Mouse (Mus musculus): ENCODE measurements around the gene Ehbp1. TPM values are rescaled to one million over a fixed set of nuclear protein-coding genes. Genes with fewer than 3 reads are reported as not detected.
A peak's percentile ranks its signal among the peaks of the same experiment; 100 is the strongest.

Gene Ehbp1
- polyA plus RNA-seq, 1 experiment from 2014 or later, result 12.2 TPM

GRCm38 (mm10) chr11:22269643-22270042 is 72.4 kb downstream of the Ehbp1 start:
- 57% methylated on average over 4 of the region's 4 CpGs for WGBS
- Histone ChIP-seq H3K27me3 (replicated peaks; ENCODE audit: control insufficient read depth, insufficient read depth, low read length) (no peaks in the 10 kb centered on the region), H3K4me1 (replicated peaks; ENCODE audit: control insufficient read depth, insufficient read depth, low read length) (no peaks in the 10 kb centered on the region), H3K27ac (ENCODE audit: low read depth) (no peak overlapping the region), H3K36me3 (ENCODE audit: control insufficient read depth, insufficient read depth, low read length) (no peaks in the 10 kb centered on the region), H3K9me3 (ENCODE audit: control insufficient read depth, low read length) (no peaks in the 10 kb centered on the region), H3K4me3 (ENCODE audit: low read depth, low read length) (no peak overlapping the region), H3K9ac (ENCODE audit: low read length) (no peak overlapping the region), H3K4me2 (ENCODE audit: low read length) (no peak overlapping the region)
- no peak for DNase-seq (ENCODE audit: low spot score)
- ATAC-seq (replicated peaks; ENCODE audit: low FRiP score, low TSS enrichment, low read depth), result no peak

- 78% methylated on average over 3 of the region's 3 CpGs for WGBS
- 0 out of 2 replicates have a peak, but pooled peaks have one; percentile 47 for ATAC-seq (replicated peaks; ENCODE audit: low FRiP score, low TSS enrichment, low read depth)
- Histone ChIP-seq H3K36me3 (ENCODE audit: control insufficient read depth, insufficient read depth, low read length) (no peaks in the 10 kb centered on the region), H3K4me3 (ENCODE audit: low read depth, low read length) (no peak overlapping the region), H3K27me3 (replicated peaks; ENCODE audit: control insufficient read depth, insufficient read depth, low read length) (no peaks in the 10 kb centered on the region), H3K27ac (ENCODE audit: low read depth) (no peak overlapping the region), H3K9ac (ENCODE audit: low read length) (no peak overlapping the region), H3K4me1 (replicated peaks; ENCODE audit: control insufficient read depth, insufficient read depth, low read length) (no peaks in the 10 kb centered on the region), H3K4me2 (ENCODE audit: low read length) (no peak overlapping the region), H3K9me3 (ENCODE audit: control insufficient read depth, low read length) (no peaks in the 10 kb centered on the region)
- no peak for DNase-seq (ENCODE audit: low spot score)
These were observed 72.9 kb downstream of the Ehbp1 start for GRCm38 (mm10) chr11:22269173-22269572.

- no peaks in the 10 kb centered on the region for H3K9me3 ChIP-seq (ENCODE audit: control insufficient read depth, low read length)
- H3K4me3 ChIP-seq (ENCODE audit: low read depth, low read length), result no peak overlapping the region
- no peak overlapping the region for H3K4me2 ChIP-seq (ENCODE audit: low read length)
- H3K27me3 ChIP-seq (replicated peaks; ENCODE audit: control insufficient read depth, insufficient read depth, low read length), result no peaks in the 10 kb centered on the region
- no peaks in the 10 kb centered on the region for H3K36me3 ChIP-seq (ENCODE audit: control insufficient read depth, insufficient read depth, low read length)
- H3K4me1 ChIP-seq (replicated peaks; ENCODE audit: control insufficient read depth, insufficient read depth, low read length), result no peaks in the 10 kb centered on the region
- H3K9ac ChIP-seq (ENCODE audit: low read length), result no peak overlapping the region
- no peak overlapping the region for H3K27ac ChIP-seq (ENCODE audit: low read depth)
- ATAC-seq (replicated peaks; ENCODE audit: low FRiP score, low TSS enrichment, low read depth) (no peak), DNase-seq (ENCODE audit: low spot score) (no peak)
These were observed 75.1 kb downstream of the Ehbp1 start for GRCm38 (mm10) chr11:22267014-22267413.

- H3K4me3 ChIP-seq (ENCODE audit: low read depth, low read length), result no peak overlapping the region
These were observed 86.7 kb downstream of the Ehbp1 start for GRCm38 (mm10) chr11:22255418-22255817.

GRCm38 (mm10) chr11:22249363-22249762 is 92.7 kb downstream of the Ehbp1 start:
- 75% methylated on average over 2 of the region's 2 CpGs for WGBS
- no peak for ATAC-seq (replicated peaks; ENCODE audit: low FRiP score, low TSS enrichment, low read depth)
- H3K9me3 ChIP-seq (ENCODE audit: control insufficient read depth, low read length), result no peaks in the 10 kb centered on the region
- H3K27me3 ChIP-seq (replicated peaks; ENCODE audit: control insufficient read depth, insufficient read depth, low read length), result no peaks in the 10 kb centered on the region
- no peaks in the 10 kb centered on the region for H3K4me1 ChIP-seq (replicated peaks; ENCODE audit: control insufficient read depth, insufficient read depth, low read length)
- no peak overlapping the region for H3K9ac ChIP-seq (ENCODE audit: low read length)
- no peak overlapping the region for H3K4me3 ChIP-seq (ENCODE audit: low read depth, low read length)
- H3K36me3 ChIP-seq (ENCODE audit: control insufficient read depth, insufficient read depth, low read length), result 0 out of 2 replicates have a peak, but pooled peaks cover 3% of the 10 kb centered on the region
- no peak overlapping the region for H3K27ac ChIP-seq (ENCODE audit: low read depth)
- DNase-seq (ENCODE audit: low spot score), result no peak
- no peak overlapping the region for H3K4me2 ChIP-seq (ENCODE audit: low read length)

More at GRCm38 (mm10) chr11:22255418-22255817, 86.7 kb downstream of the Ehbp1 start:
- Histone ChIP-seq H3K4me2 (ENCODE audit: low read length) (no peak overlapping the region), H3K27ac (ENCODE audit: low read depth) (no peak overlapping the region), H3K27me3 (replicated peaks; ENCODE audit: control insufficient read depth, insufficient read depth, low read length) (no peaks in the 10 kb centered on the region), H3K9ac (ENCODE audit: low read length) (no peak overlapping the region), H3K4me1 (replicated peaks; ENCODE audit: control insufficient read depth, insufficient read depth, low read length) (no peaks in the 10 kb centered on the region), H3K36me3 (ENCODE audit: control insufficient read depth, insufficient read depth, low read length) (no peaks in the 10 kb centered on the region), H3K9me3 (ENCODE audit: control insufficient read depth, low read length) (no peaks in the 10 kb centered on the region)
- WGBS, result 79% methylated on average over 1 of the region's 1 CpGs
- ATAC-seq (replicated peaks; ENCODE audit: low FRiP score, low TSS enrichment, low read depth), result no peak
- no peak for DNase-seq (ENCODE audit: low spot score)

- no peak for ATAC-seq (replicated peaks; ENCODE audit: low FRiP score, low TSS enrichment, low read depth)
- 75% methylated on average over 4 of the region's 4 CpGs for WGBS
These were observed 94.4 kb downstream of the Ehbp1 start for GRCm38 (mm10) chr11:22247736-22248135.

GRCm38 (mm10) chr11:22247069-22247468 is 95.0 kb downstream of the Ehbp1 start:
- Histone ChIP-seq H3K36me3 (ENCODE audit: control insufficient read depth, insufficient read depth, low read length) (0 out of 2 replicates have a peak, but pooled peaks cover 3% of the 10 kb centered on the region), H3K4me3 (ENCODE audit: low read depth, low read length) (no peak overlapping the region), H3K9ac (ENCODE audit: low read length) (no peak overlapping the region), H3K9me3 (ENCODE audit: control insufficient read depth, low read length) (no peaks in the 10 kb centered on the region), H3K4me1 (replicated peaks; ENCODE audit: control insufficient read depth, insufficient read depth, low read length) (no peaks in the 10 kb centered on the region), H3K27ac (ENCODE audit: low read depth) (no peak overlapping the region), H3K27me3 (replicated peaks; ENCODE audit: control insufficient read depth, insufficient read depth, low read length) (no peaks in the 10 kb centered on the region), H3K4me2 (ENCODE audit: low read length) (no peak overlapping the region)
- DNase-seq (ENCODE audit: low spot score) (no peak), ATAC-seq (replicated peaks; ENCODE audit: low FRiP score, low TSS enrichment, low read depth) (no peak)

More at GRCm38 (mm10) chr11:22247736-22248135, 94.4 kb downstream of the Ehbp1 start:
- no peaks in the 10 kb centered on the region for H3K27me3 ChIP-seq (replicated peaks; ENCODE audit: control insufficient read depth, insufficient read depth, low read length)
- H3K4me1 ChIP-seq (replicated peaks; ENCODE audit: control insufficient read depth, insufficient read depth, low read length), result no peaks in the 10 kb centered on the region
- no peak overlapping the region for H3K27ac ChIP-seq (ENCODE audit: low read depth)
- H3K4me2 ChIP-seq (ENCODE audit: low read length), result no peak overlapping the region
- H3K36me3 ChIP-seq (ENCODE audit: control insufficient read depth, insufficient read depth, low read length), result 0 out of 2 replicates have a peak, but pooled peaks cover 3% of the 10 kb centered on the region
- no peaks in the 10 kb centered on the region for H3K9me3 ChIP-seq (ENCODE audit: control insufficient read depth, low read length)
- no peak overlapping the region for H3K9ac ChIP-seq (ENCODE audit: low read length)
- DNase-seq (ENCODE audit: low spot score), result no peak
- H3K4me3 ChIP-seq (ENCODE audit: low read depth, low read length), result no peak overlapping the region

- Histone ChIP-seq H3K4me2 (ENCODE audit: low read length) (no peak overlapping the region), H3K27ac (ENCODE audit: low read depth) (no peak overlapping the region), H3K4me1 (replicated peaks; ENCODE audit: control insufficient read depth, insufficient read depth, low read length) (no peaks in the 10 kb centered on the region), H3K36me3 (ENCODE audit: control insufficient read depth, insufficient read depth, low read length) (peaks cover 5% of the 10 kb centered on the region), H3K4me3 (ENCODE audit: low read depth, low read length) (no peak overlapping the region), H3K27me3 (replicated peaks; ENCODE audit: control insufficient read depth, insufficient read depth, low read length) (no peaks in the 10 kb centered on the region), H3K9me3 (ENCODE audit: control insufficient read depth, low read length) (no peaks in the 10 kb centered on the region), H3K9ac (ENCODE audit: low read length) (no peak overlapping the region)
- WGBS, result 85% methylated on average over 5 of the region's 5 CpGs
- DNase-seq (ENCODE audit: low spot score) (no peak), ATAC-seq (replicated peaks; ENCODE audit: low FRiP score, low TSS enrichment, low read depth) (no peak)
These were observed 106.5 kb downstream of the Ehbp1 start for GRCm38 (mm10) chr11:22235558-22235957.

- ATAC-seq (replicated peaks; ENCODE audit: low FRiP score, low TSS enrichment, low read depth) (no peak), DNase-seq (ENCODE audit: low spot score) (no peak)
- Histone ChIP-seq H3K4me2 (ENCODE audit: low read length) (no peak overlapping the region), H3K27me3 (replicated peaks; ENCODE audit: control insufficient read depth, insufficient read depth, low read length) (no peaks in the 10 kb centered on the region), H3K27ac (ENCODE audit: low read depth) (no peak overlapping the region), H3K4me1 (replicated peaks; ENCODE audit: control insufficient read depth, insufficient read depth, low read length) (no peaks in the 10 kb centered on the region), H3K9ac (ENCODE audit: low read length) (no peak overlapping the region), H3K9me3 (ENCODE audit: control insufficient read depth, low read length) (no peaks in the 10 kb centered on the region), H3K36me3 (ENCODE audit: control insufficient read depth, insufficient read depth, low read length) (peaks cover 5% of the 10 kb centered on the region), H3K4me3 (ENCODE audit: low read depth, low read length) (no peak overlapping the region)
- WGBS, result 66% methylated on average over 1 of the region's 1 CpGs
These were observed 107.4 kb downstream of the Ehbp1 start for GRCm38 (mm10) chr11:22234739-22235138.

Data from intestine, embryonic 14.5 days (tissue).